Mouse (Mus musculus) liver, embryonic 14.5 days (tissue): ENCODE data around the gene Cdk5rap3. TPM values are rescaled to one million over a fixed set of nuclear protein-coding genes. Genes with fewer than 3 reads are reported as not detected.

Source experiments
- ATAC-seq: fragments of 200-750 bp; cut with Nextera tagmentation; 2 replicates; pipeline ENCODE4 v1.8.0; 2017; ENCODE audit warnings: moderate number of reproducible peaks, mild to moderate bottlenecking, moderate library complexity; ENCODE audit not compliant: insufficient read depth
- DNase-seq, 3 experiments: peaks; one replicate each; pipeline ENCODE4 v3.0.0-alpha.2; 2012 to 2013; ENCODE audit warnings: low read depth in 3 of 3, low spot score in 3 of 3
- H3K27ac ChIP-seq: fragments of 300-500 bp; sonication (generic); 2 replicates; pipeline ENCODE4 v1.5.1; 2014; ENCODE audit warnings: moderate library complexity, mild to moderate bottlenecking, control low read depth, inconsistent platforms
- H3K27me3 ChIP-seq: fragments of 300-500 bp; sonication (generic); 2 replicates; pipeline ENCODE4 v1.6.1; 2014; ENCODE audit warnings: mild to moderate bottlenecking, low read length, moderate library complexity; ENCODE audit not compliant: control insufficient read depth, insufficient read depth
- H3K36me3 ChIP-seq: fragments of 300-500 bp; sonication (generic); replicated peaks from 2 replicates; pipeline ENCODE4 v1.6.1; 2014; ENCODE audit warnings: low read depth; ENCODE audit not compliant: control insufficient read depth, insufficient read depth
- H3K4me1 ChIP-seq, 2 experiments: fragments of 200-500 bp in 1 of 2; fragments of 300-500 bp in 1 of 2; sonication (generic) in 1 of 2; replicated peaks; 2 replicates each; pipeline ENCODE4 v1.6.1; 2012 to 2014; ENCODE audit warnings: antibody characterized with exemption in 1 of 2, inconsistent platforms in 1 of 2, low read length in 1 of 2; ENCODE audit not compliant: control insufficient read depth in 2 of 2, insufficient read depth in 2 of 2
- H3K4me2 ChIP-seq: fragments of 300-500 bp; sonication (generic); 2 replicates; pipeline ENCODE4 v1.6.1; 2014; ENCODE audit warnings: low read depth, mild to moderate bottlenecking, control low read depth, moderate library complexity
- H3K4me3 ChIP-seq, 2 experiments: fragments of 200-500 bp in 1 of 2; fragments of 300-500 bp in 1 of 2; sonication (generic) in 1 of 2; 2 replicates each; pipeline ENCODE4 v1.5.1; 2012 to 2014; ENCODE audit warnings: low read depth in 2 of 2, low read length in 2 of 2, mild to moderate bottlenecking in 2 of 2, control low read depth in 1 of 2, inconsistent platforms in 1 of 2, moderate library complexity in 1 of 2; ENCODE audit not compliant: insufficient read depth in 1 of 2
- H3K9ac ChIP-seq: fragments of 300-500 bp; sonication (generic); replicated peaks from 2 replicates; pipeline ENCODE4 v1.6.1; 2014; ENCODE audit warnings: mild to moderate bottlenecking, control low read depth, moderate library complexity
- H3K9me3 ChIP-seq: fragments of 300-500 bp; sonication (generic); 2 replicates; pipeline ENCODE4 v1.6.1; 2016; ENCODE audit warnings: low read length, mixed read lengths; ENCODE audit not compliant: control insufficient read depth
- CTCF ChIP-seq: IDR thresholded peaks from 2 replicates; pipeline ENCODE4 v1.5.1; 2016; ENCODE audit warnings: antibody characterized with exemption, low read depth, control low read depth
- EP300 ChIP-seq: IDR thresholded peaks from 2 replicates; pipeline ENCODE4 v1.6.1; 2016; ENCODE audit warnings: antibody characterized with exemption, low read depth
- WGBS: fragments of 180-500 bp; shearing (Covaris S2); extraction: QIAGEN DNeasy Blood & Tissue Kit; methylation state at CpG from one replicate; pipeline ENCODE4 v1.1.7; 2014; ENCODE audit not compliant: insufficient replicate concordance; 5-methylcytosine and 5-hydroxymethylcytosine counted together
- polyA plus RNA-seq, 2 experiments: library from polyadenylated mRNA; depleted of rRNA in 1 of 2; stranded (reverse) in 1 of 2; unstranded in 1 of 2; fragments of >200 nt; fragmentation: Nextera tagmentation in 1 of 2; extraction: Ambion mirVana in 1 of 2; gene quantifications; 2 replicates each; pipeline versions ENCODE4 v1.2.1 to v1.2.3; 2012 to 2014

Cdk5rap3 gene
- polyA plus RNA-seq, 2 experiments, result 20.1 to 34.1 TPM

DNA sequence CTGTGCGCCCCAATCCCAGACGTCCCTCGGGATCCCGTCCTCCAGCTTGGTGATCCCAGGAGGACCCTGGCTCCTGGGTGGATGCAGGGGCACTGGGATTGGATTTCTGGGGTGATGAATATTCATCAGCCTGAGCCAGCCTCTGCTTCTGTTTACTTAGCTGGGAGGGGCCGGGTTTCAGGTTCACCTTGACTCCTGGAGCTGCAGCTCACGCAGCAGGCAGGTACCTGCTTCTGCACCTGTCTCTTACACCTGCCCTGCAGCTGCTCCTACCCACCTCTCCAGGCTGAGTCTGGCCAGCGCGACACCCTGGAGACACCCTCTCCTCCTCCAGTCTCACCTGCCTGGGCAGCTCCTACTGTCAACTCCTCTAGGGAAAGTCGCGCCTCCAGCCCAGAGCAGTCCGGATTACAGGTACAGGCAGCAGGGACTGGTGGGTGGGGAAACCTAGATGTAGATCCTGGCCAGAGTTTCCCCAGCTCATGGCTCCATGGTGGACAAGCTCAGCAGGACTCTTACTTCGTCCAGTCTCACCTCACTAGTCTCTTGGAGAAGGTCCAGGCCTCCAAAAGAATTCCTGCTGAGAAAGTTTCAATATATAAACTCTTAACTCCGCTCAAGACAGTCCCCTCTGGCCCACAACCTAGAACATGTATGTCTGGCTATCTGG, 12.9 kb upstream of the Cdk5rap3 start:
- no peak for DNase-seq
- H3K4me1 ChIP-seq, result peaks cover 77 to 83% of the 10 kb centered on the region in 2 experiments

DNA sequence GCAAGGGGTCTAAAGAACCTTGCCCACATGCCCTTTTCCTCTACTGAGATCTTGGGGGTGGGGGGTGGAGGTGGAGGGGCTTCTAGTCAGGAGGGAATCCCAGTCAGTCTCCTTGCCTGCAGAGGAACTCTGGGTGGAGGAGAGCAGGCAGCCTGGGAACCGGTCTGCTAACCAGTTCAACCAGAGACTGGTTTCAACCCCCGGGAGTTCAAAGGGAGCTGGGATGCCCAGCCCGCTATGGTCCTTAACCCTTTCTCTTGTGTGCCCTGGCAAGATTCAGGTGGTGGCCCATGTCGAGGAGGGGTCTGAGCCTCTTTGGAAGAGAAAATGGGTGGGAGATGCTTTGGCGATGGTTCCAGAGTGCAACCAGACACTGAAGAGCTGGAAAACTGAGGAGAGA, 12.4 kb upstream of the Cdk5rap3 start:
- Histone ChIP-seq H3K27me3 (no peaks in the 10 kb centered on the region), H3K9me3 (no peaks in the 10 kb centered on the region), H3K4me2 (no peak overlapping the region), H3K27ac (no peak overlapping the region), H3K4me3 (no peak overlapping the region), H3K36me3 (no peaks in the 10 kb centered on the region), H3K9ac (no peak overlapping the region), H3K4me1 (peaks cover 78 to 81% of the 10 kb centered on the region in 2 experiments)
- DNase-seq (no peak), ATAC-seq (no peak)
- 43% methylated on average over 5 of the region's 5 CpGs for WGBS
- TF ChIP-seq EP300 (no peak), CTCF (no peak)

More for the DNA sequence above, 12.9 kb upstream of the Cdk5rap3 start:
- peak overlapping the region; percentile 69 for H3K27ac ChIP-seq
- no peak for ATAC-seq
- H3K27me3 ChIP-seq, result no peaks in the 10 kb centered on the region
- TF ChIP-seq EP300 (no peak), CTCF (no peak)
- H3K9ac ChIP-seq, result peak overlapping the region; percentile 24
- peak overlapping the region; percentile 47 for H3K4me2 ChIP-seq
- no peaks in the 10 kb centered on the region for H3K9me3 ChIP-seq
- H3K4me3 ChIP-seq, result no peak overlapping the region
- H3K36me3 ChIP-seq, result no peaks in the 10 kb centered on the region
- 47% methylated on average over 13 of the region's 13 CpGs for WGBS

DNA sequence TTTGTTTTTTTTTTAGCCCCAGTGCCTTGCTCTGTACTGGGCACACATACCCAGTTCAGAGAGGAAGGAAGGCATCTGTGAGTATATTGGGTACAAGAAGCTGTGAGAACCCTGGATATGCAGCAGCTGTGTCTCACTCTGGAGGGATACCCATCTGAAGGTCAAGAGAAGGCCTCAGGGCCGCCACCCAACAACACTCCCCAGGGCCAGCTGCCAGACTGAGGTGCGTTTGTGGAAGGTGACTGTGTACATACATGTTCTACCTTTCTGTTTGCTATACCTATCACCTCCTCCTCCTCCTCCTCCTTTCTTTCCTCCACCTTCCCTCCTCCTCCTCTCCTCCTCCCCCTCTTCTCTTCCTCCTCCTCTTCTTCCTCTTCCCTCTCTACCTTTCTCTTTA, 11.8 kb upstream of the Cdk5rap3 start, which contains the start of gene Prr15l:
Gene Prr15l (plus strand): TSS at position 17 of the 400 bp plus-strand sequence.
- Histone ChIP-seq H3K27me3 (no peaks in the 10 kb centered on the region), H3K9me3 (no peaks in the 10 kb centered on the region), H3K4me3 (no peak within 1 kb of the TSS), H3K4me2 (0 out of 2 replicates have a peak within 1 kb of the TSS, but pooled peaks have one; percentile 14), H3K36me3 (no peaks in the 10 kb centered on the region), H3K27ac (peak within 1 kb of the TSS; percentile 94), H3K4me1 (peaks cover 75 to 80% of the 10 kb centered on the region in 2 experiments), H3K9ac (no peak within 1 kb of the TSS; the same call in none of the 2 replicates)
- no peak for TF ChIP-seq CTCF
- no peak for TF ChIP-seq EP300
- ATAC-seq (no peak), DNase-seq (no peak)
- 70% methylated on average over 2 of the region's 2 CpGs for WGBS

DNA sequence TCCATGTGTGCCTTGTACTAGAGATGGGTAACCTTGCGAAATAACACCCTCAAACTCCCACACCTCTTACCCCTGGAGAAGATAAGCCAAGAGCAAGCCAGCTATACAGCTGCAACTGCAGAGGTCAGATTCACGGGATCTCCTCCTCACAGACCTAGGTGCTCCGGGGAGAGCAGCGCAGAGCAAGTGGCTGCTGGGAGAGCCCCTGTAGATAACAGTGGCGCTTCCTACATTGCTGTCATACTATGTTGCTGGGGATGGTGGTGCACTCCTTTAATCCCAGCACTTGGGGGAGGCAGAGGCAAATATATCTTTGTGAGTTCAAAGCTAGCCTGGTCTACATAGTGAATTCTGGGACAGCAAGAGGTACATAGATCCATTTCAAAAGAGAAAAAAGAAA, 10.3 kb upstream of the Cdk5rap3 start:
- ATAC-seq (peak; percentile 84), DNase-seq (peak; percentile 73 to 78 (median 77))
- peak overlapping the region; percentile 94 for H3K27ac ChIP-seq
- H3K4me2 ChIP-seq, result peak overlapping the region; percentile 35
- H3K4me1 ChIP-seq, result peaks cover 66 to 75% of the 10 kb centered on the region in 2 experiments
- H3K36me3 ChIP-seq, result no peaks in the 10 kb centered on the region
- TF ChIP-seq CTCF, result peak; percentile 60
- TF ChIP-seq EP300, result peak; percentile 89
- peak overlapping the region; percentile 46 for H3K9ac ChIP-seq
- no peaks in the 10 kb centered on the region for H3K27me3 ChIP-seq
- 20% methylated on average over 5 of the region's 5 CpGs for WGBS
- H3K9me3 ChIP-seq, result no peaks in the 10 kb centered on the region
- H3K4me3 ChIP-seq, result no peak overlapping the region

DNA sequence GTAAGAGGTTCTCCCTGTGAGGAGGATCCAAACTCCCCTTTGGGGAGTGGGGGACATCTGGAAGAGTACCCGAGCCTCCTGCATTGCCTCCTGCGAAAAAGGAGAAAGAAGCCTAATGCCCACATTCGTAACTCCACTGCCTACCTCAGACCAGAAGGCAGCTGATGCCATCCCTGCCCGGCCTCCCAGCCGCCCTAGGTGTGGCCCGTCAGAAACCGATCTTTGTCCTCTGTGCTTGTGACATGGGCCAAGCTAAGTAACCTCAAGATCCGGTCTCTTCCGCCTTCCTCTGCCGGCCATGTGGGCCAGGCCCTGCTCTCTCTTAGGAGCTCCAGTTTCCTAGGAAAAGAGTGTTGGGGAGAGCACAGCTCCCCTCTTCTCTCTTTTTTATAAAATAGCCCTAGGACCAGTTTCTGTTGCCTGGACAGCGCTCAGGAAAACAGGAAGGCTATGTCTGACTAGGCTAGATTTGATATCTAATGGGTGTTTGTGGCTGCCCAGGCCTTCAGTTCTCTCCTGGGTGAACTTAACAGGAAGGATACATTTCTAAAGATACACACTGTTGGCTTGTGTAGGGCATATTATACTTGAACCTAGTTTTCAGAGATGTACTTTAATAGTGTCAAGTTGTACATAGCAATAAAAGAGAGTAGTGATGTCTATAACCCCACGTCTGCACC, 9.3 kb upstream of the Cdk5rap3 start:
- Histone ChIP-seq H3K4me3 (no peak overlapping the region), H3K9me3 (no peaks in the 10 kb centered on the region), H3K36me3 (no peaks in the 10 kb centered on the region), H3K4me1 (peaks cover 60 to 67% of the 10 kb centered on the region in 2 experiments), H3K4me2 (peak overlapping the region; percentile 35), H3K27me3 (no peaks in the 10 kb centered on the region), H3K9ac (peak overlapping the region; percentile 46), H3K27ac (peak overlapping the region; percentile 94)
- ATAC-seq (peak; percentile 40), DNase-seq (no peak)
- WGBS, result 45% methylated on average over 12 of the region's 12 CpGs
- TF ChIP-seq CTCF, result no peak
